Mouse (Mus musculus) midbrain, embryonic 13.5 days (tissue): ENCODE measurements around the gene Mybpc2. TPM values are rescaled to one million over a fixed set of nuclear protein-coding genes. Genes with fewer than 3 reads are reported as not detected.

Experiments
- ATAC-seq: fragments of 200-750 bp; cut with Nextera tagmentation; 2 replicates; pipeline ENCODE4 v1.8.0; 2017; ENCODE audit warnings: mild to moderate bottlenecking, moderate TSS enrichment, moderate library complexity
- H3K27ac ChIP-seq: fragments of 300-500 bp; sonication (generic); 2 replicates; pipeline ENCODE4 v1.5.1; 2015; ENCODE audit warnings: inconsistent platforms, mild to moderate bottlenecking, moderate library complexity
- H3K27me3 ChIP-seq: fragments of 300-500 bp; sonication (generic); 2 replicates; pipeline ENCODE4 v1.6.1; 2015; ENCODE audit warnings: mild to moderate bottlenecking, inconsistent platforms
- H3K36me3 ChIP-seq: fragments of 300-500 bp; sonication (generic); 2 replicates; pipeline ENCODE4 v1.6.1; 2015; ENCODE audit warnings: mild to moderate bottlenecking, inconsistent platforms
- H3K4me1 ChIP-seq: fragments of 300-500 bp; sonication (generic); replicated peaks from 2 replicates; pipeline ENCODE4 v1.6.1; 2015; ENCODE audit warnings: inconsistent platforms
- H3K4me2 ChIP-seq: fragments of 300-500 bp; sonication (generic); replicated peaks from 2 replicates; pipeline ENCODE4 v1.6.1; 2015; ENCODE audit warnings: moderate library complexity, mild to moderate bottlenecking, inconsistent platforms
- H3K4me3 ChIP-seq: fragments of 300-500 bp; sonication (generic); replicated peaks from 2 replicates; pipeline ENCODE4 v1.5.1; 2015; ENCODE audit warnings: mild to moderate bottlenecking, inconsistent platforms
- H3K9ac ChIP-seq: fragments of 300-500 bp; sonication (generic); replicated peaks from 2 replicates; pipeline ENCODE4 v1.6.1; 2015; ENCODE audit warnings: mild to moderate bottlenecking, inconsistent platforms
- H3K9me3 ChIP-seq: fragments of 300-500 bp; sonication (generic); 2 replicates; pipeline ENCODE4 v1.6.1; 2016; ENCODE audit warnings: mild to moderate bottlenecking, inconsistent platforms
- WGBS: fragments of 180-500 bp; shearing (Covaris S2); methylation state at CpG from one replicate; pipeline ENCODE4 v1.1.7; 2015; 5-methylcytosine and 5-hydroxymethylcytosine counted together
- polyA plus RNA-seq: library from polyadenylated mRNA; unstranded; fragments of >200 nt; fragmentation: Nextera tagmentation; extraction: Ambion mirVana; gene quantifications from 2 replicates; pipeline ENCODE4 v1.2.1, GENCODE M21; 2015

Mybpc2 gene
- polyA plus RNA-seq, 1 experiment from 2014 or later: 0.16 TPM

DNA sequence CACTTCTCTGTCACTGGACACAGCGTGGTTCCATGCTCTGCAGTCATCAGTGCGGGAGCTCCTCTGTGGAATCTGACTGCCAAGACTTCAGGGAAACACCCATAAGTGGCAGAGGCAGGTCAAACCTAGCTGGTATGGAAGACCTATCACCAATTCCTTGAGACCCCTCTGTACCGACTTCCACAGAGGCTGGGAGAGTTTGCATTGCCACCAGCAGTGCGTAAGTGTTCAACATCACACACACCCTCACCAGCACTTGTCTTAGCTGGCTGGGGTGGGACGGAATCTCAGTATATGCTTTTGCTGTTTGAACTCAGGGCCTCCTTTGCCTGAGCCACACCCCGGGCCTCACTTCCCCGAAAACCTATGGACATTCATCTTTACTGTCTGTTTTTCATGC, 36.5 kb downstream of the Mybpc2 start:
- peaks cover 4% of the 10 kb centered on the region; the same call in 1 of the 2 replicates for H3K4me1 ChIP-seq
- no peaks in the 10 kb centered on the region for H3K27me3 ChIP-seq
- no peak overlapping the region for H3K4me3 ChIP-seq
- no peaks in the 10 kb centered on the region for H3K9me3 ChIP-seq
- 90% methylated on average over 7 of the region's 7 CpGs for WGBS
- H3K27ac ChIP-seq: no peak overlapping the region
- H3K36me3 ChIP-seq: peaks cover 45% of the 10 kb centered on the region
- H3K4me2 ChIP-seq: no peak overlapping the region
- 0 out of 2 replicates have a peak overlapping the region, but pooled peaks have one; percentile 29 for H3K9ac ChIP-seq
- no peak for ATAC-seq

DNA sequence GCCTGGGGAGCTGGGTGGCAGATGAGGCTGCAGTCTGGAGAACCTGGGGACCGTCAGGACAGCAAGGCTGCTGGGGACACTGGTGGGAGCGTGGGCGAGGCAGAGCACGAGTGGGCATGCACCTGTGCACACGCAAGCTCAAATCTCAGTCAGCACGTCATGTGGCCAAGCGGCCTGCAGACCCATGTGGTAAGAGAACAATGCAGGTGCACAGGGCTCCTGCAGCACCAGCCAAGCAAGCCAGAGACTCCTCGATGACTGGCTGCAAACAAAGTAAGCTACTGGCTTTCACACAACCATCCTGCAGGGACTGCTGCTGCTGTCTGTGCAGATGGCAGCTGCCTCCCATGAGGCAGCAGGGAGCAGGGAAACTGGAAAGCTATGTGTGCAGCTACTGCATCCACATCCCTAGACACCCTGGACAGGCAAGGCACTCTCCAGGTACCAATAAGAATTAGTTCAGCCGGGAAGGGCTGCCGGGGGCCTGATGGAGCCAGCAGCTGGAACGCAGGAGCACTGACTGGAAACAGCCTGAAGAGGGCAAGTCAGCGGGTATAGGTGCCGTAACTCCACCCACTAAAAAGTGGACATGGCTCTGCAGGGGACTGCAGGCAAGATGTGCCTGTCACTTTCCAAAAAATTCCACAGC, 37.4 kb downstream of the Mybpc2 start:
- Histone ChIP-seq H3K36me3 (peaks cover 36% of the 10 kb centered on the region), H3K4me3 (no peak overlapping the region), H3K27me3 (peaks cover 6% of the 10 kb centered on the region; the same call in 1 of the 2 replicates), H3K27ac (peak overlapping the region; percentile 30; the same call in 1 of the 2 replicates), H3K4me1 (0 out of 2 replicates have a peak, but pooled peaks cover 3% of the 10 kb centered on the region), H3K4me2 (no peak overlapping the region), H3K9ac (peak overlapping the region; percentile 29; the same call in 1 of the 2 replicates), H3K9me3 (no peaks in the 10 kb centered on the region)
- no peak for ATAC-seq
- WGBS: 63% methylated on average over 13 of the region's 13 CpGs

DNA sequence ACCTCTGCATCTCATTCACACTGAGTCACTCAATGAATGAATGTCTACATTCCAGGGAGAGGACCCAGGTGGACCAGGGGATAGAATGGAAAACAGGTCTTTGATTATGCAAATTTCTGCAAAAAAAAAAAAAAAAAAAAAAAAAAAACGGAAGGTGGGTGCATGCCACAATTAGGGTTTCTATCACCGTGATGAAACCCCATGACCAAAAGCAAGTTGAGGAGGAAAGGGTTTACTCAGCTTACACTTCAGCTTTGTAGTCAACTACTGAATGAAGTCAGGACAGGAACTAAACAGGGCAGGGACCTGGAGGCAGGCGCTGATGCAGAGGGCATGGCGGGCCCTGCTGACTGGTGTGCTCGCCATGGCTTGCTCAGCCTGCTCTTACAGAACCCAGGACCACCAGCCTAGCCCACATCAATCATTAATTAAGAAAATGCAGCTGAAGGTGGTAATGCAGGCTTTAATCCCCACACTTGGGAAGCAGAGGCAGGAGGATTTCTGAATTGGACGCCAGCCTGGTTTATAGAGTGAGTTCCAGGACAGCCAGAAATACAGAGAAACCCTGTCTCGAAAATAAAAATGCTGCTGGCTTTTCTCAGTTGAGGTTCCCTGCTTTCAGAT, 38.8 kb downstream of the Mybpc2 start:
- Histone ChIP-seq H3K4me2 (no peak overlapping the region), H3K36me3 (peaks cover 22% of the 10 kb centered on the region), H3K9me3 (no peaks in the 10 kb centered on the region), H3K9ac (no peak overlapping the region), H3K4me1 (0 out of 2 replicates have a peak, but pooled peaks cover 3% of the 10 kb centered on the region), H3K27ac (0 out of 2 replicates have a peak overlapping the region, but pooled peaks have one; percentile 19), H3K27me3 (peaks cover 15% of the 10 kb centered on the region), H3K4me3 (no peak overlapping the region)
- 80% methylated on average over 7 of the region's 7 CpGs for WGBS
- no peak for ATAC-seq

DNA sequence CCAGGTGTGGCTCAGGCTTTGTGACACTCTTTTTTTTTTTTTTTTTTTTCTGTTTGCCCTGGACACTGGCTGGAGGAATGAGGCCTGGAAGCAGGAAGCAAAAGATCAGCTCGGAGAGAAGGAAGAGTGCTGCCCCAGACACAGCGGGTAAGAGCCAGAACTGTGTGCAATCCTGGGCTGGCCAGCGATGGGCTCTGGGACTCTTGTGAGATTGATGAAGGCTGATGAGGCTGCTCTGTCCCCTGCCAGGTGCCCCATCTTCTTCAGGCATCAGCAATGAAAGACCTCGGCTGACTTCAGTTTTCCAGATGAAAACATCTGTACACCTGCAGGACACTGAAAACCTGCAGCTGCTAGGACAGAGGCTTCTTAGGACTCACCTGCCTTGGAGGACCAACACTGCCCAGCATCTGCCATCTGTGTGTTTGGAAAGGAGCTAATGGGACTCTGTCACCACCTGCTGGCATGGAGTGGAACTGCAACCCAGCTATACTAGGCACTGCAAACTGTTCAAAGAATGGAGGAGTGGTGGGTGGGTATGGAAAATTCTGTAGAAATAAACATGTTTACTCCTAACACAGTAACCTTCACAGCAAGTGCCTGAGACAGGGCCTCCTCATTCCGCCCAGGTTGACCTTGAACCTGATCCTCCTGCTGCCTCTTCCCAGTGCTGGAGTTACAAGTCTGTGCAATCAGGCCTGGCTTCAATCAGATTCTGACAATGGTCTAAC, 39.5 kb downstream of the Mybpc2 start:
- ATAC-seq: peak; percentile 81
- Histone ChIP-seq H3K36me3 (peaks cover 15% of the 10 kb centered on the region), H3K4me2 (no peak overlapping the region), H3K27ac (peak overlapping the region; percentile 44), H3K27me3 (peaks cover 22% of the 10 kb centered on the region), H3K4me1 (0 out of 2 replicates have a peak, but pooled peaks cover 3% of the 10 kb centered on the region), H3K9ac (no peak overlapping the region), H3K4me3 (no peak overlapping the region), H3K9me3 (no peaks in the 10 kb centered on the region)
- 39% methylated on average over 5 of the region's 5 CpGs for WGBS

DNA sequence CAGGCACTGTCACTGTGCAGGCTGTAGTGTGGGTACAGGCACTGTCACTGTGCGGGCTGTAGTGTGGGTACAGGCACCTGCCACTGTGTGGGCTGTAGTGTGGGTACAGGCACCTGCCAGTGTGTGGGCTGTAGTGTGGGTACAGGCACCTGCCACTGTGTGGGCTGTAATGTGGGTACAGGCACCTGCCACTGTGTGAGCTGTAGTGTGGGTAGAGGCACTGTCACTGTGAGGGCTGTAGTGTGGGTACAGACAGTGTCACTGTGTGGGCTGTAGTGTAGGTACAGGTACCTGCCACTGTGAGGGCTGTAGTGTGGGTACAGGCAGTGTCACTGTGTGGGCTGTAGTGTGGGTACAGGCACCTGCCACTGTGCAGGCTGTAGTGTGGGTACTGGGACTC, 40.3 kb downstream of the Mybpc2 start:
- no peak for ATAC-seq
- WGBS: 95% methylated on average over 1 of the region's 1 CpGs

DNA sequence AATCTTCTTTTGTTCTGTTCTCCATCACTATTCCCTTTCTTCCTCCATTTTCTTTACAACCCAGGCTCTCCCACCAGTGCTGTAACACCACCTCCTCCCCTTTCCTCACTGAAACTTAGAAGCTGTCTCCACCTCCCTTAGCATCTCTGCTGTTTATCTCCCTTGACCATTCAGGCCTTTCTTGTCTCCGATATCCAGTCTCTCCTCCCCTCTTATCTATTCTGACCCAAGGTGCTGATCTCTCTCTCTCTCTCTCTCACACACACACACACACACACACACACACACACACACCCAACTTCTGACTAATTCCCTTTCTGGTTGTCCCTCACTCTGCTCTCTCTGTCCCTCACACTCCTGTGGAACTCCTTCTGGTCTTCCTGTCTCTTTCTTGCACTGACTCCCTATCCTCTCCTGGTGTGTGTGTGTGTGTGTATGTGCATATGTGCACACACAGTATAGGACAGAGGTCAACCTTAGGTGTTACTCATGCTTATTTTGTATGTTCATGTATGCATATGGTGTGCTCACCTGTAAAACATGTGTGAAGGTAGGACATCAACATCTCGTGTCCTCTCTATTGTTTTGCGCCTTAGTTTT, 41.5 kb downstream of the Mybpc2 start:
- H3K4me3 ChIP-seq: no peak overlapping the region
- H3K9ac ChIP-seq: no peak overlapping the region
- H3K36me3 ChIP-seq: no peaks in the 10 kb centered on the region
- peaks cover 39% of the 10 kb centered on the region for H3K27me3 ChIP-seq
- no peak for ATAC-seq
- 83% methylated on average over 3 of the region's 3 CpGs for WGBS
- 0 out of 2 replicates have a peak, but pooled peaks cover 3% of the 10 kb centered on the region for H3K4me1 ChIP-seq
- H3K27ac ChIP-seq: no peak overlapping the region
- H3K9me3 ChIP-seq: no peaks in the 10 kb centered on the region
- no peak overlapping the region for H3K4me2 ChIP-seq

More for the DNA sequence above, 40.3 kb downstream of the Mybpc2 start:
- Histone ChIP-seq H3K27me3 (peaks cover 29% of the 10 kb centered on the region), H3K4me2 (no peak overlapping the region), H3K9me3 (no peaks in the 10 kb centered on the region), H3K4me1 (0 out of 2 replicates have a peak, but pooled peaks cover 3% of the 10 kb centered on the region), H3K27ac (no peak overlapping the region), H3K36me3 (peaks cover 8% of the 10 kb centered on the region), H3K9ac (no peak overlapping the region), H3K4me3 (no peak overlapping the region)

DNA sequence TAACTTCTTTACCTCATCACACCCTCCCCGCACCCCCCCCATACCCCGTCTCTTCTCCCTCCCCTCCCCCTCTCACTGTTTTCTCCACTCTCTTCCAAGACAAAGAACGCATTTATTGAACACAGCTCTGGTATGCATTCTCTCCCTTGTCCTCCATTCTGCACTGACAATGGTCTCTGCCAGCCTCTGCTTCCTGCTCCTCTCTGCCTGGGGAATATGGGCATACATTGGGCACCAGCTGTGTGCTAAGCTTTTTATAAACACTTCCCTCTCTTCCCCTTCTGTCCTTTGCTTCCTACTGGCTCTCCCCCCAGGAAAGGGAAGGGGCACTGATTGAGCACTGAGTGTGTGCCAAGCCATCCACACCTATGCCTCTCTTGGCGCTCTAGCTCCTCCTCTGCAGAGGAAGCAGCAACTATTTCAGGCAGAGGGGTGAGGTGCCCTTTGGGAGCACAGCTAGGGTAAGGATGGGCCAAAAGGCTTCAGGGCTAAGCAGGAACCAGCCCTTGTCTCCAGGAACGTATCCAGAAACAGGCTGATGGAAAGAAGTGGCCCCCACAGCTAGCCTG, 49.3 kb downstream of the Mybpc2 start:
- 48% methylated on average over 5 of the region's 5 CpGs for WGBS
- H3K4me1 ChIP-seq: peaks cover 41% of the 10 kb centered on the region
- peak; percentile 36 for ATAC-seq

DNA sequence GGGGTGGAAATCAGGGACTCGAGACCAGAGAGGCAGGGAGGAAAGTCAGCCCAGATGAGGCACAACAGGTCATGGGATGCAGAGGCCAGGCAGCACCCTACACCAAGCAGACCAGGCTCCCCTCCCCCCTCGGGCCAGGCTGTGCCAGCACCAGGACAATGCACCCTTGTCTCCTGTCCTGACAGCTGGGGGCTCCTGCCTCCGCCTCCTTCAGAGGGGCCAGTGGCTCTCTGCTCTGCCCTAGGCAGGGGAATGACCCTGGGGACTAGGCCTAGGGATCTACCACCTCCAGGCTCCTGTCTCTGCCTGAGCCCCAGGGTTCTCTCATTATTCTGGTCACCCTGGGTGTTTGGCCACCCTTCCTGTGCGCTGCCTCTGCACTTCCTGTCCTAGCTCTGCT, 50.0 kb downstream of the Mybpc2 start:
- 16% methylated on average over 4 of the region's 4 CpGs for WGBS
- H3K4me1 ChIP-seq: peaks cover 48% of the 10 kb centered on the region

More for the DNA sequence above, 49.3 kb downstream of the Mybpc2 start:
- Histone ChIP-seq H3K27me3 (peaks cover 35% of the 10 kb centered on the region), H3K27ac (peak overlapping the region; percentile 76), H3K9me3 (no peaks in the 10 kb centered on the region), H3K9ac (no peak overlapping the region), H3K36me3 (no peaks in the 10 kb centered on the region), H3K4me3 (no peak overlapping the region), H3K4me2 (no peak overlapping the region)

DNA sequence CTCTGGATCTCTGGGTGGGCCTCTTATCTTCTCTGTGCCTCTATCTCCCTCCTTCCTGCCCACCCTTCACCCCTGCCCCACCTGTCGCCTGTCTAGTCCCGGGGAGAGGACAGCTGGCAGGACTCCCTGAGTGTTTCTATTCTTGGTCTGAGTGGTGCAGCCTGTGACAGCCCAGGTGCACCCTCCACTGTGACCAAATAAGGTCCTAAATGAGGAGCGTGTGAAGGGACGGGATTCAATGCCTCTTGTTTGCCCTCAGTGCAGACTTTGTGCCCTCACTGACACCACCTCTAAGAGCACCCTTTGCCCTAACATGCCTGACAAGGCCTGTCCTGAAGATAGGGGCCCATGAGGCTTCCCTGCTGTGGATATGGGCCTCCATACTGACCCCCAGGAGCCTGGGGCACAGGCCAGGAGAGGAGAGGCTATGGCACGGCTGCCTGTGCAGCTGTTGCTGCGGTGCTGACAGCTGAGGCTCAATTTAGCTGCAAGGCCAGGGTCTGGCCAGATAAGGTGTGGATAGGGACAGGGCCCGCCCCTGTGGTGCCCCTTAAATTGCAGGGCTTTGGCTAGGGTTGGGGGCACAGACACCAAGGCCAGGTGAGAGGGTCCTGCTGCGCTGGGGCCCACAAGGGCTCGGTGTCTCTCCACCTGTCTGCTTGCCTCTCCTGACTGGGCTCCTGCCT, 51.4 kb downstream of the Mybpc2 start:
- Histone ChIP-seq H3K4me2 (no peak overlapping the region), H3K4me1 (peaks cover 59% of the 10 kb centered on the region), H3K27me3 (peaks cover 18% of the 10 kb centered on the region), H3K36me3 (no peaks in the 10 kb centered on the region), H3K4me3 (no peak overlapping the region), H3K9me3 (no peaks in the 10 kb centered on the region), H3K9ac (peak overlapping the region; percentile 32; the same call in 1 of the 2 replicates), H3K27ac (no peak overlapping the region)
- 66% methylated on average over 9 of the region's 9 CpGs for WGBS
- ATAC-seq: no peak

More for the DNA sequence above, 50.0 kb downstream of the Mybpc2 start:
- Histone ChIP-seq H3K27me3 (peaks cover 29% of the 10 kb centered on the region), H3K36me3 (no peaks in the 10 kb centered on the region), H3K9me3 (no peaks in the 10 kb centered on the region), H3K4me3 (no peak overlapping the region), H3K27ac (peak overlapping the region; percentile 76), H3K4me2 (peak overlapping the region; percentile 9; the same call in 1 of the 2 replicates), H3K9ac (peak overlapping the region; percentile 39)
- peak; percentile 83 for ATAC-seq

DNA sequence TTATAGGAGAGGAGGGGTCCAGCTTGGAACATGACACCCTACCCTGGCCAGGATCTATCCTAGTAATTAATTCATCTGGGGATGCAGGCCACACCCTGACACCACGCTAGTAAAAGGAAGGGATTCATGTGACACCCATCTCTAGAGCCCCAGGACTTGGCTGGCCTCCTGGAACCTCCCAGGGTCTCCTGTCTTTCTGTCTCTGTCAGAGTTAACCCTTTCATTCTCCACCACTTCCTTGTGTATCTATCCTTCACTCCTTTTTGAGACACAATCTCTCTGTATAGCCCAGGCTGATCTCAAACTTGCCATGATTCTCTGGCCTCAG, 51.9 kb downstream of the Mybpc2 start:
- Histone ChIP-seq H3K9ac (no peak overlapping the region), H3K4me1 (peaks cover 59% of the 10 kb centered on the region), H3K36me3 (no peaks in the 10 kb centered on the region), H3K4me3 (no peak overlapping the region), H3K27ac (no peak overlapping the region; the same call in 1 of the 2 replicates), H3K4me2 (no peak overlapping the region), H3K27me3 (peaks cover 13% of the 10 kb centered on the region), H3K9me3 (no peaks in the 10 kb centered on the region)
- 17% methylated on average over 1 of the region's 1 CpGs for WGBS
- ATAC-seq: no peak
